In genomic region chr9:22708970-22709726, GRCm38 (mm10) we compare ENCODE assay signal across 9 mouse cellular contexts.
DNase-seq lines count a peak whose midpoint lies in the region; ATAC-seq lines count a peak whose summit lies in the region.
"Had no signal": no experiment of that assay in that cellular context is flagged by ENCODE, and none has a peak within 500 bp of the region (broad histone marks: within the 10 kb centered on the region; RNA-seq: fewer than 3 reads in every experiment).

No protein-coding gene starts in this region.

- H3K9me3 ChIP-seq in liver, embryonic 12.5 days (replicated peaks), result no peaks in the 10 kb centered on the region
- no peaks in the 10 kb centered on the region for H3K9me3 ChIP-seq in intestine, embryonic 14.5 days (ENCODE audit: control insufficient read depth, low read length)

- H3K4me3 ChIP-seq in liver, embryonic 12.5 days, result no peak overlapping the region
- no peak overlapping the region for H3K4me3 ChIP-seq in intestine, embryonic 14.5 days (ENCODE audit: low read depth, low read length)

- H3K27ac ChIP-seq in liver, embryonic 12.5 days, result no peak overlapping the region
- no peak overlapping the region for H3K27ac ChIP-seq in intestine, embryonic 14.5 days (ENCODE audit: low read depth)
- H3K27ac ChIP-seq: macrophage had no signal

- ATAC-seq in liver, embryonic 12.5 days, result no peak
- peak; percentile 89 for ATAC-seq in common myeloid progenitor, adult 5-6 weeks (replicated peaks; ENCODE audit: low read depth, poor library complexity, severe bottlenecking)
- peak; percentile 77; the same call in 1 of the 2 replicates for ATAC-seq in intestine, embryonic 14.5 days (replicated peaks; ENCODE audit: low FRiP score, low TSS enrichment, low read depth)
- ATAC-seq in megakaryocyte-erythroid progenitor cell, adult 5-6 weeks (replicated peaks; ENCODE audit: low FRiP score, low TSS enrichment, poor library complexity, severe bottlenecking), result peak; percentile 84

- peak; percentile 69 for DNase-seq in liver
- DNase-seq in gastrocnemius, postnatal 14 days, result peak; percentile 64
- DNase-seq in intestine, embryonic 14.5 days (ENCODE audit: low spot score), result peak; percentile 81
- DNase-seq in left cerebral cortex, adult 8-10 months (ENCODE audit: low spot score in 2 of 2), result peak; percentile 21 to 39
- peak; percentile 25 for DNase-seq in right cerebral cortex, postnatal 25 days

- H3K9ac ChIP-seq in liver, embryonic 12.5 days, result no peak overlapping the region
- H3K9ac ChIP-seq in intestine, embryonic 14.5 days (ENCODE audit: low read length), result no peak overlapping the region

- H3K27me3 ChIP-seq in liver, embryonic 12.5 days (replicated peaks), result no peaks in the 10 kb centered on the region
- no peaks in the 10 kb centered on the region for H3K27me3 ChIP-seq in intestine, embryonic 14.5 days (replicated peaks; ENCODE audit: control insufficient read depth, insufficient read depth, low read length)

- no peak overlapping the region for H3K4me2 ChIP-seq in liver, embryonic 12.5 days
- H3K4me2 ChIP-seq in intestine, embryonic 14.5 days (ENCODE audit: low read length), result no peak overlapping the region

- intact Hi-C loops in gastrocnemius, postnatal 14 days (cut with DNase I; ENCODE audit: low total_unique reads), result loop anchor here (10.0 kb wide), 1 partner anchor 306 kb away; no protein-coding TSS in a partner anchor

- H3K36me3 ChIP-seq in liver, embryonic 12.5 days, result no peaks in the 10 kb centered on the region
- no peaks in the 10 kb centered on the region for H3K36me3 ChIP-seq in intestine, embryonic 14.5 days (ENCODE audit: control insufficient read depth, insufficient read depth, low read length)

- WGBS in liver, embryonic 12.5 days (ENCODE audit: insufficient replicate concordance), result 53% methylated on average over 19 of the region's 19 CpGs
- WGBS in intestine, embryonic 14.5 days, result 47% methylated on average over 19 of the region's 19 CpGs

- no peaks in the 10 kb centered on the region for H3K4me1 ChIP-seq in liver, embryonic 12.5 days
- H3K4me1 ChIP-seq in intestine, embryonic 14.5 days (replicated peaks; ENCODE audit: control insufficient read depth, insufficient read depth, low read length), result no peaks in the 10 kb centered on the region

Comparison
In these comparisons a context has a peak if more than half of its experiments do, and no peak if none do; other contexts are left out.
1. DNase-seq: peak in every context shown above with its lines; median percentile 81 in intestine, embryonic 14.5 days; 69 in liver; 64 in gastrocnemius, postnatal 14 days; 30 in left cerebral cortex, adult 8-10 months; 25 in right cerebral cortex, postnatal 25 days.